Mouse (Mus musculus) hindbrain, embryonic 15.5 days (tissue): ENCODE results near the gene Fndc3b. TPM values are rescaled to one million over a fixed set of nuclear protein-coding genes. Genes with fewer than 3 reads are reported as not detected.
"Not testable (repeated sequence)": the region's sequence is repeated elsewhere in the genome, so short reads cannot be mapped to it uniquely, and the experiment has no call there.

Experiments used
- ATAC-seq: fragments of 200-750 bp; cut with Nextera tagmentation; 2 replicates; pipeline ENCODE4 v1.8.0; 2017; ENCODE audit warnings: low read depth, moderate number of reproducible peaks, moderate TSS enrichment; ENCODE audit not compliant: low FRiP score
- H3K27ac ChIP-seq: fragments of 300-500 bp; sonication (generic); replicated peaks from 2 replicates; pipeline ENCODE4 v1.5.1; 2015; ENCODE audit warnings: mild to moderate bottlenecking, inconsistent platforms
- H3K27me3 ChIP-seq: fragments of 300-500 bp; sonication (generic); 2 replicates; pipeline ENCODE4 v1.6.1; 2015; ENCODE audit warnings: control low read depth, inconsistent platforms
- H3K36me3 ChIP-seq: fragments of 300-500 bp; sonication (generic); 2 replicates; pipeline ENCODE4 v1.6.1; 2015; ENCODE audit warnings: control low read depth, inconsistent platforms
- H3K4me1 ChIP-seq: fragments of 300-500 bp; sonication (generic); replicated peaks from 2 replicates; pipeline ENCODE4 v1.6.1; 2015; ENCODE audit warnings: control low read depth, inconsistent platforms
- H3K4me2 ChIP-seq: fragments of 300-500 bp; sonication (generic); 2 replicates; pipeline ENCODE4 v1.6.1; 2015; ENCODE audit warnings: moderate library complexity, mild to moderate bottlenecking, inconsistent platforms
- H3K4me3 ChIP-seq: fragments of 300-500 bp; sonication (generic); 2 replicates; pipeline ENCODE4 v1.5.1; 2015; ENCODE audit warnings: mild to moderate bottlenecking, inconsistent platforms
- H3K9ac ChIP-seq: fragments of 300-500 bp; sonication (generic); 2 replicates; pipeline ENCODE4 v1.6.1; 2015; ENCODE audit warnings: inconsistent platforms
- H3K9me3 ChIP-seq: fragments of 300-500 bp; sonication (generic); 2 replicates; pipeline ENCODE4 v1.6.1; 2016; ENCODE audit warnings: control low read depth, inconsistent platforms
- WGBS: fragments of 180-500 bp; shearing (Covaris S2); methylation state at CpG from one replicate; pipeline ENCODE4 v1.1.7; 2015; 5-methylcytosine and 5-hydroxymethylcytosine counted together
- polyA plus RNA-seq: library from polyadenylated mRNA; unstranded; fragments of >200 nt; fragmentation: Nextera tagmentation; extraction: Ambion mirVana; gene quantifications from 2 replicates; pipeline ENCODE4 v1.2.1, GENCODE M21; 2015

The Fndc3b gene
- polyA plus RNA-seq, 1 experiment from 2014 or later = 7.5 TPM

- ATAC-seq = no peak
- Histone ChIP-seq H3K27ac (no peak overlapping the region), H3K9ac (no peak overlapping the region), H3K4me3 (no peak overlapping the region), H3K4me1 (0 out of 2 replicates have a peak, but pooled peaks cover 6% of the 10 kb centered on the region), H3K4me2 (no peak overlapping the region), H3K36me3 (no peaks in the 10 kb centered on the region), H3K9me3 (no peaks in the 10 kb centered on the region), H3K27me3 (no peaks in the 10 kb centered on the region)
- WGBS = 73% methylated on average over 6 of the region's 6 CpGs
These were observed 219.3 kb downstream of the Fndc3b start for GRCm38 (mm10) chr3:27491821-27492220.

DNA sequence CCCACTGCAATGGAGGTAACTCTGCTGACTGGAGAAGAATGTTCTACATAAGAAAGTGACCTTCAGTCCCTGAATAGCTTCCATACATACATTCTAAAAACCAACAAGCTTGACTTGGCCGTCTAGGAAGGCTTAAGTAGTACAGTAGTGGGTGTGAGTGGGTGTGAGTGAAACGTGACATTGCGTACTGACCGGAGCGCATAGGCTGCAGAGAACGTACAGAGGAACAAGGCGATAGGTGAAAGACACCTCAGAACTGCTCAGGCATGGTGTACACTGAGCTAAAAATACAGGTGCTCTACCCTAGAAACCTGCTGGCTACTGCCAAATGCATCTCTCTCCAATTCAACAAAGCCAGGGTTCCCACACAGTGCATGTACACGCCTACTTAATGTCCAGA, 219.7 kb downstream of the Fndc3b start:
- WGBS = 87% methylated on average over 8 of the region's 8 CpGs
- Histone ChIP-seq H3K4me2 (no peak overlapping the region), H3K4me1 (0 out of 2 replicates have a peak, but pooled peaks cover 6% of the 10 kb centered on the region), H3K9ac (no peak overlapping the region), H3K9me3 (no peaks in the 10 kb centered on the region), H3K27ac (no peak overlapping the region), H3K4me3 (no peak overlapping the region), H3K36me3 (no peaks in the 10 kb centered on the region), H3K27me3 (no peaks in the 10 kb centered on the region)
- ATAC-seq = no peak

- Histone ChIP-seq H3K9ac (no peak overlapping the region), H3K4me2 (no peak overlapping the region)
These were observed 220.2 kb downstream of the Fndc3b start for GRCm38 (mm10) chr3:27490891-27491290.

GRCm38 (mm10) chr3:27489550-27489949, 221.6 kb downstream of the Fndc3b start:
- no peak for ATAC-seq
- H3K4me2 ChIP-seq = no peak overlapping the region
- H3K9me3 ChIP-seq = no peaks in the 10 kb centered on the region
- no peak overlapping the region for H3K27ac ChIP-seq
- H3K4me3 ChIP-seq = no peak overlapping the region
- 77% methylated on average over 6 of the region's 6 CpGs for WGBS
- no peaks in the 10 kb centered on the region for H3K4me1 ChIP-seq
- no peaks in the 10 kb centered on the region for H3K36me3 ChIP-seq
- H3K27me3 ChIP-seq = no peaks in the 10 kb centered on the region
- H3K9ac ChIP-seq = no peak overlapping the region

More at GRCm38 (mm10) chr3:27490891-27491290, 220.2 kb downstream of the Fndc3b start:
- ATAC-seq = no peak
- H3K4me1 ChIP-seq = 0 out of 2 replicates have a peak, but pooled peaks cover 6% of the 10 kb centered on the region
- no peak overlapping the region for H3K27ac ChIP-seq
- H3K9me3 ChIP-seq = no peaks in the 10 kb centered on the region
- no peaks in the 10 kb centered on the region for H3K36me3 ChIP-seq
- no peak overlapping the region for H3K4me3 ChIP-seq
- 86% methylated on average over 9 of the region's 9 CpGs for WGBS
- no peaks in the 10 kb centered on the region for H3K27me3 ChIP-seq

- Histone ChIP-seq H3K4me2 (no peak overlapping the region), H3K36me3 (no peaks in the 10 kb centered on the region), H3K4me3 (no peak overlapping the region), H3K9me3 (no peaks in the 10 kb centered on the region), H3K9ac (no peak overlapping the region), H3K27ac (no peak overlapping the region), H3K4me1 (no peaks in the 10 kb centered on the region), H3K27me3 (no peaks in the 10 kb centered on the region)
- 89% methylated on average over 4 of the region's 4 CpGs for WGBS
- no peak for ATAC-seq
These were observed 226.0 kb downstream of the Fndc3b start for GRCm38 (mm10) chr3:27485141-27485540.

DNA sequence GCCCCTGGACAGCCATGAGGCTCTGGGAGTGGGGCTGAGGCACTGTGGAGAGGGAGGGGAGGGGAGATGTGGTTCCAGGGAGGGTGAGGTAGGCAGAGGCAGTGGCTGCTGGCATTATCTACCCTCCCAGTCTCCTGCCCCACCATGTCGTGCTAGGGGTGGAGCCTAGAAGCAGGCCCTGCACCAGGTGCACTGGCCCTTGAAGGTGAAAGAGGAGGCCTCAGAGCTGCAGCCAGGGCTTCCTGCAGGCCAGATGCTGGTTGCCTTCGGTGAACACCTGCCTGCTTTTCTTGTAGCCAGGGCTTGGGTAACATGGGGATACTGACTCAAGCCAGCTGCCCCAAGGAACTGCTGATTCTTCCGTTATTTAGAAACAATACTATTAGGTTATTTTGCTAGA, 226.4 kb downstream of the Fndc3b start:
- no peak for ATAC-seq
- Histone ChIP-seq H3K4me1 (no peaks in the 10 kb centered on the region), H3K36me3 (no peaks in the 10 kb centered on the region), H3K9me3 (no peaks in the 10 kb centered on the region), H3K4me3 (no peak overlapping the region), H3K4me2 (no peak overlapping the region), H3K27ac (no peak overlapping the region), H3K27me3 (no peaks in the 10 kb centered on the region), H3K9ac (no peak overlapping the region)
- WGBS = 67% methylated on average over 3 of the region's 3 CpGs

DNA sequence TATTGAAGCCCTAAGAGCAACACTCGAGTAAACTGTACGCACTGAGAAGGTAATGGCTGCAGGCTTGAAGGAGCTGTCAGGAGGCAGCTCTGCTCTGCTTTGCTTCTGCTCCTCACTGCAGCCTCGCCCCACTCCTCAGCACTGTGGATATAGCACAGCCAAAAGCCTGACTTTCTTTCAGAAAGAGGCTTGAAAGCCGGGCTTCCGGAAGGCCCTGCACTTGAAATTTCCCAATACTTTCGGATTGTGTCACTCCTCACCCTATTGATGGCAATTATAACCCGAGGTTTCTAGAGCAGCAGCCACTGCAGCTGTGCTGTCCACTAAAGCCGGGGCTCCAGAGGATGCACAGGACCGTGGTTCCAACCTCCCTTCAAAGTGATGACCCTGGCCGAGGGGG, 227.3 kb downstream of the Fndc3b start:
- no peaks in the 10 kb centered on the region for H3K27me3 ChIP-seq
- no peak overlapping the region for H3K9ac ChIP-seq
- H3K4me3 ChIP-seq = no peak overlapping the region
- no peaks in the 10 kb centered on the region for H3K4me1 ChIP-seq
- H3K27ac ChIP-seq = no peak overlapping the region
- H3K9me3 ChIP-seq = no peaks in the 10 kb centered on the region
- no peaks in the 10 kb centered on the region for H3K36me3 ChIP-seq
- no peak overlapping the region for H3K4me2 ChIP-seq
- ATAC-seq = no peak
- WGBS = 91% methylated on average over 10 of the region's 10 CpGs

- Histone ChIP-seq H3K27ac (no peak overlapping the region), H3K4me2 (no peak overlapping the region), H3K4me3 (no peak overlapping the region), H3K4me1 (no peaks in the 10 kb centered on the region), H3K9me3 (no peaks in the 10 kb centered on the region), H3K36me3 (no peaks in the 10 kb centered on the region), H3K9ac (no peak overlapping the region), H3K27me3 (no peaks in the 10 kb centered on the region)
- no peak for ATAC-seq
- 90% methylated on average over 3 of the region's 3 CpGs for WGBS
These were observed 227.8 kb downstream of the Fndc3b start for GRCm38 (mm10) chr3:27483321-27483720.

DNA sequence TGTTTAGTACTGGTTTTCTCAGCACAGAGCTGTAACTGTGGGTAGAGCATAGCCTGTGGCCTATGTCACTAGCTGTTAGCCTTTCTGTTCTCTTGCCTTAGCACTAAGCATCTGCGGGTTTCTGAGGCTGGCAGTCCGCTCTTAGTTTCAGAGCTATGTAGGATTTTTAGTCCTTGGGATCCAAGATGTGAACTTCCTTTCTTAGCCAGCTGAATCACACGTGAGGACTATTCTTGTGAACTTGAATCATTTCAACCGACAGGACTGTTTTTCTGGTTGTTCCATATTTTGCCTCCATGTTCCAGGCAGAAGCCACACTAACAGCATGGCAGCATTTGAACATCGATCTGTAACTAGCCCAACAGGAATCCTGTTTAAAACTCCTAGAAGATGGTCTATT, 229.4 kb downstream of the Fndc3b start:
- H3K4me3 ChIP-seq = no peak overlapping the region
- H3K4me2 ChIP-seq = no peak overlapping the region
- H3K27ac ChIP-seq = no peak overlapping the region
- H3K27me3 ChIP-seq = no peaks in the 10 kb centered on the region
- WGBS = 94% methylated on average over 5 of the region's 5 CpGs
- H3K36me3 ChIP-seq = no peaks in the 10 kb centered on the region
- H3K4me1 ChIP-seq = no peaks in the 10 kb centered on the region
- H3K9ac ChIP-seq = no peak overlapping the region
- H3K9me3 ChIP-seq = no peaks in the 10 kb centered on the region
- ATAC-seq = no peak

GRCm38 (mm10) chr3:27479378-27479777, 231.7 kb downstream of the Fndc3b start:
- H3K4me1 ChIP-seq = no peaks in the 10 kb centered on the region
- no peak for ATAC-seq
- WGBS = 82% methylated on average over 2 of the region's 2 CpGs

GRCm38 (mm10) chr3:27478563-27479156, 232.4 kb downstream of the Fndc3b start:
- 66% methylated on average over 16 of the region's 16 CpGs for WGBS
- no peak overlapping the region for H3K27ac ChIP-seq
- H3K4me1 ChIP-seq = no peaks in the 10 kb centered on the region
- no peak overlapping the region for H3K9ac ChIP-seq
- ATAC-seq = peak; percentile 81; the same call in 1 of the 2 replicates
- H3K4me2 ChIP-seq = no peak overlapping the region
- H3K4me3 ChIP-seq = no peak overlapping the region
- no peaks in the 10 kb centered on the region for H3K36me3 ChIP-seq
- H3K9me3 ChIP-seq = no peaks in the 10 kb centered on the region
- H3K27me3 ChIP-seq = no peaks in the 10 kb centered on the region

More at GRCm38 (mm10) chr3:27479378-27479777, 231.7 kb downstream of the Fndc3b start:
- H3K9me3 ChIP-seq = no peaks in the 10 kb centered on the region
- H3K4me3 ChIP-seq = no peak overlapping the region
- H3K4me2 ChIP-seq = no peak overlapping the region
- H3K27me3 ChIP-seq = no peaks in the 10 kb centered on the region
- no peaks in the 10 kb centered on the region for H3K36me3 ChIP-seq
- H3K9ac ChIP-seq = no peak overlapping the region
- H3K27ac ChIP-seq = no peak overlapping the region

DNA sequence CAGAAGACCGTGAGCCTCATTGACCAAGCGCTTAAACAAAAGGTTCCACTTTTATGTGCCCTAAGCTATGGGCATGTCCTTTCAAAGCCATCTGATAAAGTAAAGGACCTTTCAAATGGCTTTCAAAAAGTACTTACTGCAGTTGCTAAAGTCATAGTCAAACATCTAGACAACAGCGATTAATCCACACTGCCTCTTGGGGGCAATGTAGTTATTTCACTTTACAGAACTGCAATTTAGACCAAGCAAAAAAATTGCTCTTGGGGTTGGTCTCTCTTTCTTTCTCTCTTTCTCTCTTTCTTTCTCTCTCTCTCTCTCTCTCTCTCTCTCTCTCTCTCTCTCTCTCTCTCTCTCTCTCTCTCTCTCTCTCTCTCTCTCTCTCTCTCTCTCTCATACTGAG, 233.4 kb downstream of the Fndc3b start:
- 96% methylated on average over 3 of the region's 3 CpGs for WGBS
- not testable (repeated sequence) for ATAC-seq, H3K4me2 ChIP-seq, H3K4me3 ChIP-seq, H3K27me3 ChIP-seq, H3K9ac ChIP-seq, H3K27ac ChIP-seq, H3K36me3 ChIP-seq, H3K9me3 ChIP-seq, H3K4me1 ChIP-seq

GRCm38 (mm10) chr3:27475899-27476298, 235.2 kb downstream of the Fndc3b start:
- Histone ChIP-seq H3K4me1 (no peaks in the 10 kb centered on the region), H3K27me3 (no peaks in the 10 kb centered on the region), H3K4me3 (no peak overlapping the region), H3K9ac (no peak overlapping the region), H3K36me3 (no peaks in the 10 kb centered on the region), H3K9me3 (no peaks in the 10 kb centered on the region), H3K4me2 (no peak overlapping the region), H3K27ac (no peak overlapping the region)
- ATAC-seq = no peak
- 71% methylated on average over 7 of the region's 7 CpGs for whole genome bisulfite sequencing
